Mouse (Mus musculus): ENCODE results near the gene Ncan.
A peak's percentile ranks its signal among the peaks of the same experiment; 100 is the strongest.

The Ncan gene

GRCm38 (mm10) chr8:70120667-70121066 is at the start of gene Ncan:
Ncan (minus strand) TSS chr8:70120873.
- peak; percentile 58 for DNase-seq (ENCODE audit: low read depth, low spot score)

GRCm38 (mm10) chr8:70170116-70170515 is 49.4 kb upstream of the Ncan start:
- DNase-seq (ENCODE audit: low read depth, low spot score), result no peak

GRCm38 (mm10) chr8:70166504-70167110 is 45.9 kb upstream of the Ncan start:
- DNase-seq (ENCODE audit: low read depth, low spot score), result peak; percentile 87

GRCm38 (mm10) chr8:70163316-70163715 is 42.6 kb upstream of the Ncan start:
- no peak for DNase-seq (ENCODE audit: low read depth, low spot score)

- peak; percentile 58 for DNase-seq (ENCODE audit: low read depth, low spot score)
Measured at GRCm38 (mm10) chr8:70160015-70160414, 39.3 kb upstream of the Ncan start.

- DNase-seq (ENCODE audit: low read depth, low spot score), result no peak
Measured at GRCm38 (mm10) chr8:70159211-70159610, 38.5 kb upstream of the Ncan start.

GRCm38 (mm10) chr8:70158069-70158853 is 37.6 kb upstream of the Ncan start:
- DNase-seq (ENCODE audit: low read depth, low spot score), result peak; percentile 91

- no peak for DNase-seq (ENCODE audit: low read depth, low spot score)
Measured at GRCm38 (mm10) chr8:70157240-70157800, 36.6 kb upstream of the Ncan start.

- peak; percentile 79 for DNase-seq (ENCODE audit: low read depth, low spot score)
Measured at GRCm38 (mm10) chr8:70152537-70153257, 32.0 kb upstream of the Ncan start.

GRCm38 (mm10) chr8:70150158-70150557 is 29.5 kb upstream of the Ncan start:
- DNase-seq (ENCODE audit: low read depth, low spot score), result no peak

- no peak for DNase-seq (ENCODE audit: low read depth, low spot score)
Measured at GRCm38 (mm10) chr8:70147678-70148607, 27.3 kb upstream of the Ncan start.

GRCm38 (mm10) chr8:70139981-70140380 is 19.3 kb upstream of the Ncan start:
- no peak for DNase-seq (ENCODE audit: low read depth, low spot score)

GRCm38 (mm10) chr8:70139026-70139857 is 18.6 kb upstream of the Ncan start, which contains the start of the genes Rfxank, Borcs8 and Mef2b:
Rfxank (minus strand) TSS chr8:70139154.
Borcs8 (plus strand) TSS chr8:70139499.
Mef2b (plus strand) TSS chr8:70139711.
- peak; percentile 100 for DNase-seq (ENCODE audit: low read depth, low spot score)

- no peak for DNase-seq (ENCODE audit: low read depth, low spot score)
Measured at GRCm38 (mm10) chr8:70137890-70138289, 17.2 kb upstream of the Ncan start.

GRCm38 (mm10) chr8:70136591-70136990 is 15.9 kb upstream of the Ncan start:
- DNase-seq (ENCODE audit: low read depth, low spot score), result no peak

- DNase-seq (ENCODE audit: low read depth, low spot score), result no peak
Measured at GRCm38 (mm10) chr8:70134931-70135330, 14.3 kb upstream of the Ncan start.

- no peak for DNase-seq (ENCODE audit: low read depth, low spot score)
Measured at GRCm38 (mm10) chr8:70134086-70134485, 13.4 kb upstream of the Ncan start.

- peak; percentile 95 for DNase-seq (ENCODE audit: low read depth, low spot score)
Measured at GRCm38 (mm10) chr8:70131166-70131883, 10.7 kb upstream of the Ncan start, which contains the start of gene Nr2c2ap. Nr2c2ap (plus strand) TSS chr8:70131333.

- DNase-seq (ENCODE audit: low read depth, low spot score), result no peak
Measured at GRCm38 (mm10) chr8:70130066-70130465, 9.4 kb upstream of the Ncan start.
